Mouse (Mus musculus): ENCODE data around the gene Tex22.

Gene Tex22

DNA sequence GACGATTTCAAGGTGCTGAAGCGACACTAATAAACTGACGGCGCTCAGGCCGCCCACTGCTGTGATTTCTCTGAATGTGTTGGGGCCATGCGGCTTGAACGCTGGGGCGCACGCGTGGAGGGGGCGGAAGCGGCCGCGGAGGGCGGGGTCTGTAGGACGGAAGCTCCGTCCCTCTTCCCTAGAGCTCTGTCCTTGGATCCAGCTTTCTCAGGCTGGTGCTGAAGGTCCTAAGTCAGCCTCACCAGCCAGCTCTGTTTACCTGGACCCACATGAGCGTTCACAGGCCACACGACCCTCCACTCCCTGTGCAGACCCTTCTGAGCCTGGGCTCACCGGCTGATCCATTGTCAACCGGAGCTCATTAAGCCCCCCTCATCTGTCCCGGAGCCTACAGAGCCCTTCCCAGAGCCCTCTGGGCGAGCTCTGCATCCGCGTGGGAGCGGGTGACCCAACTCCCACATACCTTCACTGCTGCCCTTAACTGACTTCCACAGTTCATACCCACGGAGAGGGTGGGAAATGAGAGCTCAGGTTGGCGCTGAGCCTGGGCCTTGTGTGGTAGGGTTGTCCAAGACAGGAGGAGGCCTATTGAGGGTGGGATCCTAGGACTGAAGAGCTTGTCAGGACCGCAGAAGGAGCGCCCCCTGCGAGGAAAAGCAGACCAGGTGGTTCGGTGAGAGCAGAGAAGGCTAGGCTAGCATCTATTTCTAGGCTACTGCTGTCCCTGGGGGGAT, at the start of gene Tex22:
Gene Tex22 (plus strand): TSS at position 174 of the 734 bp plus-strand sequence.
- DNase-seq: peak; percentile 91 to 94

- no peak for DNase-seq
Observed at GRCm38 (mm10) chr12:113026557-113026956, 47.7 kb upstream of the Tex22 start.

GRCm38 (mm10) chr12:113027495-113027894, 46.8 kb upstream of the Tex22 start:
- no peak for DNase-seq

- no peak for DNase-seq
Observed at GRCm38 (mm10) chr12:113028067-113028466, 46.2 kb upstream of the Tex22 start.

GRCm38 (mm10) chr12:113028898-113029297, 45.4 kb upstream of the Tex22 start:
- DNase-seq: no peak

DNA sequence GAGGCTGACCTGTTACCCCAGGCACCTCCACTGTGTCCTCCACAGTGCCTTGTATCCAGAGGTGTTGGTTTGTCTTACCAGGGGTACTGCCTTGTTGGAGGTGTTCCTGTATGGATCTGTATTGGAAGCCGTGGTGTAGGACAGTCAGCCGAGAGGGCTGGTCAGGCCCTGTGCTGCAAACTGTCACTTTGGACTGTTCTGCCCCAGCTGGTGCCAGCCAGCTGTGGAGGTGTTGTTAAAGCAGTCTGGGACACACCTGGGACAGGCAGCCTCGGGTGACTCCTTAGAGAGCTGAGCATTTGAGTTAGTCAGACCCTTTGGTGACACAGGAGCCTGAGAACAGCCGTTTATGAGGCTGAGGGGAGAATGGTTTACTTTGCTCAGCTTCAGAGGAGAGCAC, 44.3 kb upstream of the Tex22 start:
- no peak for DNase-seq

DNA sequence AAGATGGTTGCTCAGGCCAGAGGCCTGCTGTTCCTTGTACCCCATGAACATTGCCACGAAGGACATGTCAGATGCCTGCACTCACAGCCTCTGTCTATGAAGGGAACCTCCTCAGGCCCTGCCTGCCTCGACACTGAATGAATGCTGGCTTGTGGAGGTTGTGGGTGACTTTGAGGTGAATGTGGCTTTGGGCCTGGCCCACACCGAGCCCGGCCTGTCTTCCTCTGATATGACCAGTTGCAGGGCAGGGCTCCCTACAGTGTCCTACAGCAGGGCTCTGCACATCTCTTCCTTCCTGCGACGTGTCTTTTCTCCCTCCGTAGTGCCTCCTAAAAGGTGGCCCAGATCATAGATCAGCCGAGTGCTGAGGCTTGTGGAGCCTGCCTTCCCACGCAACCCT, 43.3 kb upstream of the Tex22 start:
- no peak for DNase-seq

DNA sequence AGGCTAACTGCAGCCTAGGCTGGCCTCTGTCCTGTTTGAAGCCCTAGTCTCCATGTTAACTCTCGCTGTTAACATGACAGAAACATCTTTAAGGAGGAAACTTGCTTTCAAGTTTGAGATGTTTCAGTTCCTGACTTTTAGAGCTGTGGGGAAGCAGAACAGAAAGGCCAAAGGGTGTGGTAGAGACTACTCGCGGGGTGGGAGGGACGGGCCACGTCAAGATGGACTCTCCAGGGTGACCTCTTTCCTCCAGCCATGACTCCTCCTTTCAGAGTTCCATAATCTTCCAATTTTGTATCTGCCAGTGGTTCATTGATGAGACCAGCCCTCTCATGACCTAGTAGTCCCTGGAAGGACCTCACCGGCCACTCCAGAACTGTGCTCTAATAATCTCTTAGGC, 42.9 kb upstream of the Tex22 start:
- DNase-seq: no peak

DNA sequence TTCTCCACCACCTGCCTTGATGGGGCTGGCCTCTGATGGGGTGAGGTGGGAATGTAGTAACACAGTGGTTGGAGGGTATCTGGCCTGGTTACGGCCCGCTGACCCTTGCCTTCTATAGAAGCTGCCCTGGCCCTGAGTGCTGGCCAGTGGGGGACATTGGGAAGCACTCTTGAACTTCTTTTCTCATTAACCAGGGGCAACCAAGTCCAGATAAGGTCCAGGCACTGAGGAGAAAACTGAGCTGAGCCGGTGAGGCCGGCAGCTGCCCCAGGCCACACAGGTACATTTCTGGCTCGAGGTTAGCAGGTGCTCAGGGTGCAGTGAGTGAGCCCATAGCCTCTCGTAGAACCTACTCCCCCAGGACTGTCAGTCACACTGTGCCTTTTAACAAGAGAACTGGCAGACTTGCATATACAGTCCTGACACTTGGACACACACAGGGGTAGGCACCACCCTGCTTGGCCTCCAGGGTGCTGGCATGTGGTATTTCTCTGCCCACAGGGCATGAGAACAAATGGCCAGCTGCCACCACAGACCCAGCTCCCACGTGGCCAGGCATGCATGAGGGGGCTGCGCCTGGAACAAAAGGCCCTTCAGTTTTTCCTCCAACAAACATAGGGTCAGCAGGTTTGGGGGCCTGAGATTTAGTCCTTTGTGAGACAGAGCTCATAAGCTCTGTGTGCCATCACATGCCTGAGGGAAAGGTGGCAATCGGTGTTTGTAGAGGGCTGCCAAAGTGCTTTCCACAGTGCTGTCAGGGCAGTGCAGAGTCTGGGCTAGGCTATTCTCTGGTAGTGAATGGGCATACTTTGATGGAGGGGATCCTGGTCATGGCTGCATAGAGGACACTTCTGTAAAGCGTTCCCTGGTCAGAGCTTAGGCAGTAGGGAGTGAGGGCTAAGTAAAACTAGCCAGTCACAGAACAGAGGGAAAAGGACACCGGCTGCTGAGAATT, 41.7 kb upstream of the Tex22 start:
- peak; percentile 77 to 83 for DNase-seq

GRCm38 (mm10) chr12:113035093-113035492, 39.2 kb upstream of the Tex22 start:
- no peak for DNase-seq

DNA sequence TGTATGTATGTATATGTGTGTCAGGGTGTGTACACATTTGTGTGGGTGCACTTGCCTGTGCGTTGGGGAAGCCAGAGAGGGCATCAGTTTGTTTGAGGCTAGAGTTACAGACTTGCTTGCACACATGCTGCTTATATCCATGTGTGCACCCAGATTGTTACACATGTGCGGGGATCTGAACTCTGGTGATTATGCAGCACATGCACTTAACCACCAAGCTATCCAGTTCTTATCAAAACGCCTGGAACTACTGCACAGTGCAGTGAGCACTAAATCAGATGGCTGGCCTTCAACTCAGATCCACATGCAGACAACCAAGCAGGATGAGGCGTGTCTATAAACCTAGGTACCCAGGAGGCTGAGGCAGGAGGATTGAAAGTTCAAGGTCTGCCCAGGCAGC, 37.3 kb upstream of the Tex22 start:
- no peak for DNase-seq

GRCm38 (mm10) chr12:113038414-113038813, 35.9 kb upstream of the Tex22 start:
- no peak for DNase-seq

DNA sequence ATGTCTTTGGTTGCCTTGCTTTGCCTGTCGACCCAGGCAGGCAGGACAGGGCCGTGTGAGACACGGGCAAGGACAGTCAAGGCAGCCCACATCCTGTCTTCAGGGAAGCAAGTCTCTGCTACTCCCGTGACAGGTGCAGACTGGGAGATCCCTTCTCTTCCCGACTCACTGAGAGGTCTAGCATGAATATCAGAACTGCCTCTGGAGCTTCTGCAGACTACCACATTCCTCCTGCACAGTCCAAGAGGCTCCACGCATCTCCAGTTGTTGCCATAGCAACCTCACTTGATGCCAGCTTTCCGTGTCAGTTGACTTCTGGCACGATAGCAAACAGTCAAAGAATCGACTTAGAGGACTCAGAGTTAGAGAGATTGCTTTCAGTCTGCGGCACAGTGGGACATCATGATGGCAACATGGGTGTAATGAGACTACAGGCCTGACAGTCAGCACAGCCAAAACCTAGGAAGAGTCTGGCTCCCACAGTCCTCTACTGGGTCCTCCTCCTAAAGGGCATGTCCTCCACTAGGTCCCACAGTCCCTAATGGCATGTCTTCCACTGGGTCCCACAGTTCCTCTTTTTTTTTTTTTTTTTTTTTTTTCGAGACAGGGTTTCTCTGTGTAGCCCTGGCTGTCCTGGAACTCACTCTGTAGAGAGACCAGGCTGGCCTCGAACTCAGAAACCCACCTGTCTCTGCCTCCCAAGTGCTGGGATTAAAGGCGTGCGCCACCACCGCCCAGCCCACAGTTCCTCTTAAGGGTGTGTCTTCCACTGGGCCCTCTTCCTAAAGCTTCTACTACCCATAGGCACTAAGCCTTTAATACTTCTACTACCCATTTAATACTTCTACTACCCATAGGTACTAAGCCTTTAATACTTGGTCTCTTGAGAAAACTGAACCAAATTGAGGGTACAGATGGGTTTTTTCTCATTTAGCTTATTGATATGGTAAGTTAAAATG, 32.5 kb upstream of the Tex22 start:
- DNase-seq: peak; percentile 36 to 62

DNA sequence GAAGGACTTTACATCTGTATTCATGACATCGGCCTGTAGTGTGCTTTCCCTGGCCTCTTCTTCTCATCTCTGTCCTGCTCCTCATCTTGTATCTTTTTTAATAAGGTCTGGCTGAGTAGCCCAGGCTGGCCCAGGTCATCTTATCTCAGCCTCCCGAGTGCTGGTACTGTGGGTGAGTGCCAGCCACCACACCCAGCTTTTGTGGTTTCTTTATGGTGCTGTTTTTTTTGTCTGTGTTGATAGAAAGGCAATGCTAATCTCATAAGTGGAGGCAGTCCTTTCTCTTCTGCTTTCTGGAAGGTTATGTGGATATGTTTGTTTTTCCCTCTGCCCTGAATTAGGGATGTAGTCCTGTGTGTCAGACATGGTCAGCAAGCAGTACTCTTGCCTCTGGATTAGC, 31.8 kb upstream of the Tex22 start:
- no peak for DNase-seq

DNA sequence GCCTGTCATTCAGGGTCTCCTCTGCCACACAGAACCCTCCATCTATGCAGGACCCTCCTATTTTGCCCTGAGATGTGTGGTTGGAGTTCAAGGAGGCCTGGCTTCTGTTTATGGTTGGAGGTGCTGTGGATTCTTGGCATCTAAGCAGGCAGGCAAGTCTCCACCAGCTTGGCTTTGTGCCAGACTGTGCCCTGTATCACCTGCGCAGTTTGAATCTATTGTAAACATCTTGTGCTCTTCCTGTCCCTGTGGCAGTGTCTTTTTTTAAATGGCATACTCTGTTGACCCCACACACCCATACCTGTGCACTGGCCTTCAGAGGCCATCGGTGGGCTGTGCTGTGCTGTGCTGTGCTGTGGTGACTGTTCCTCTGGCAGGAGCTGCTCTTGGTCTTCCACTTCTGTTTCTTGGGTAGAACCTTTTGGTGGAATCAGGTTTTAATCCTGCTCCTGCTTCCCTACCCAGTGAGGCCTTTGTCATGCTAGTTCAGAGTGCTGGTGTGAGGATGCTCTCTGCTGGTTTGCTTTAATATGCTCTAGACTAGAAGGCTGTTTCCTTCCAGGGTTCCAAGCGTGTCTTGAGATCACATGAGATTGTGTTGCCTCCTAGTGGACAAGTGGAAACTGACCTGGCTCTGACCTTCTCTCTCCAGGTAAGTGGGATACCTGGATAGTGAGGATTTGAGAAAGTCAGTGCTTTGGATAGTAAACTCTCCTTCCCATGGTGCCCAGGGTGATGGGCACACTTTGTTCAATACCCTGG, 29.2 kb upstream of the Tex22 start:
- peak; percentile 75 to 76 for DNase-seq

DNA sequence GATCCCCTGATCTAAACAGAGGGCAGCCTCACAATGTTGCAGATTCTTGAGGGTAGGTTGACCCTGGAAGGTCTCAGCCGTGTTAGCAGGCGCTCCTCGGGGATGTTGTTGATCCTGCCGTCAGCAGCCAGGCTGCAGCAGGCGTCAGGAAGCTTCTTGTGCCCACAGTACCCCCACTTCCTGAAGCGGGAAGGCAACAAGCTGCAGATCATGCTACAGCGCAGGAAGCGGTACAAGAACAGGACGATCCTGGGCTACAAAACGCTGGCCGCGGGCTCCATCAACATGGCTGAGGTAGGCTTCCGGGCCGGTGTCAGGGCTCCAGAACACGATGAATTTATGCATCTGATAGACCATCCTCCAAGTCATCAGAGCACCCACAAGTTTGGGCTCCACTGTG, 27.4 kb upstream of the Tex22 start:
- DNase-seq: no peak

- DNase-seq: no peak
Observed at GRCm38 (mm10) chr12:113048103-113048502, 26.2 kb upstream of the Tex22 start.

DNA sequence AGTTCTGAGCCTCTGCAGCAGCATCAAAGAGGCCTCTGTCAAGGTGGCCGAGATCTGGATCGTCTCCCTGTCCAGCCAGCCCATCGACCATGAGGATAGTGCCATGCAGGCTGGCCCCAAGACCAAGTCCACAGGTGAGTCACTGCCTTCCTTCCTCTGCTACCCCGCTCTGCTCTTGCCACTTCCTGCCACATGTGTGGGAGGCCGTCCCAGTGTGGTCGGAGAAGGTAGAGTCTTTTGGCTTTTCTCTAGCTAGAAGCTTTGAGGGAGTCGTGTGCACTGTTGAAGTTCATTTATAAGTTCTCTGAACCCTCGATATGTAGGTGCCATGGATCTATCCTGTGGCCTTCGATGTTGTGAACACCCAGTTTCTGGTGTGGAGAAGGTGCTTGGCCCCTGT, 24.5 kb upstream of the Tex22 start:
- DNase-seq: no peak

DNA sequence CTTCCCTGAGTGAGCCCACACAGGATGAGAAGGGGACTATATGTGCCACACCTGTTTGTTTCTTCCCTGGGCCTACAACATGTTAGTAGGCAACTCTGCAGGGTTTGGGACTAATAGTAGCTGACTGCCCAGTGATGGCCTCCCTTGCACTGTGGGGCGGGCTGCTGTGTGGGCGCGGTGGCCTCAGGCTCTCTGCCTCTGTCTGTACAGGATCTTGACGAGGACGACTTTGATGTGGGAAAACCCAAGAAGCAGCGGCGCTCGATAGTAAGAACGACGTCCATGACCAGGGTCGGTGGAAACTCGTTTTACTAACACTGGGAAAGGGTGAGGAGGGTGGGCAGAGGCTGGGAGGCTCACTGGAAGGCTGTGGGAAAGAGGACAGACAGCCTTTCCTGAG, 23.6 kb upstream of the Tex22 start:
- no peak for DNase-seq

- DNase-seq: peak; percentile 25 to 38
Observed at GRCm38 (mm10) chr12:113051628-113052403, 22.5 kb upstream of the Tex22 start.

DNA sequence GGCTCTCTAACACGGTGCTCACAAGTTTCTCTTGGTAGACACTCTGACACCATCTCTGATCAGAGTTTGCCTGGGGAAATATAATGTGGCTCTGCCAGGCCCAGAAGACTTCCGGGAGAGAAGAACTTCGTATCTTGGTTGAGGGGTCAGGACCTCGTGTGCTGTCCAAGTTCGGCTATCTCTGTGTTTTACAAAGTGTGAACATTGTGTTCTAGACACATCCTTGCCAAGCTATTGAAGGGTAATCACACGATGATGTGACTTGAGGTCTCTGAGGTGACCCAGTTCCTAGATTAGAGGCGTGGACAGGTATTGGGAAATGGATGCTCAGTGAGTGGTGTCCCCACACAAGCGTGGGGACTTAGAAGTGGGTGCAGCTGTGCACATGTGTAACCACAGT, 18.2 kb upstream of the Tex22 start:
- no peak for DNase-seq
